Mouse (Mus musculus): ENCODE data around the gene Wdr45. TPM values are rescaled to one million over a fixed set of nuclear protein-coding genes. Genes with fewer than 3 reads are reported as not detected.
A peak's percentile ranks its signal among the peaks of the same experiment; 100 is the strongest.

The Wdr45 gene
- total RNA-seq, 2 experiments from 2014 or later = 32.4 to 37.1 TPM

- DNase-seq (ENCODE audit: low spot score) = no peak
Observed at GRCm38 (mm10) chrX:7763631-7764393, 49.7 kb downstream of the Wdr45 start.

- no peak for DNase-seq (ENCODE audit: low spot score)
Observed at GRCm38 (mm10) chrX:7764657-7765280, 50.6 kb downstream of the Wdr45 start.

- no peak for DNase-seq (ENCODE audit: low spot score)
Observed at GRCm38 (mm10) chrX:7765281-7765670, 51.1 kb downstream of the Wdr45 start.

- peak; percentile 42 for DNase-seq (ENCODE audit: low spot score)
Observed at GRCm38 (mm10) chrX:7765764-7766163, 51.6 kb downstream of the Wdr45 start.

GRCm38 (mm10) chrX:7769302-7770017, 55.3 kb downstream of the Wdr45 start:
- DNase-seq (ENCODE audit: low spot score) = no peak

- DNase-seq (ENCODE audit: low spot score) = no peak
Observed at GRCm38 (mm10) chrX:7772766-7773165, 58.6 kb downstream of the Wdr45 start.

- DNase-seq (ENCODE audit: low spot score) = no peak
Observed at GRCm38 (mm10) chrX:7775501-7776205, 61.5 kb downstream of the Wdr45 start.

GRCm38 (mm10) chrX:7776329-7777082, 62.4 kb downstream of the Wdr45 start:
- DNase-seq (ENCODE audit: low spot score) = peak; percentile 44

Other genes with a start within 250 kb of the Wdr45 start
- under 1 TPM in 1 of 2 experiments, not detected in 1; 0.11 TPM for gene Foxp3, start 140.7 kb upstream of the Wdr45 start, total RNA-seq (2021)
- 1 to 10 TPM; 3.1 to 3.9 TPM for gene Ppp1r3f, start 140.1 kb upstream of the Wdr45 start, total RNA-seq (2021)
- gene Ccdc22, start 108.8 kb upstream of the Wdr45 start, total RNA-seq (2021) = 10 to 100 TPM; 10.6 to 12.4 TPM
- not detected for gene Cacna1f, start 107.2 kb upstream of the Wdr45 start, total RNA-seq (2021)
- 1 to 10 TPM; 1.4 to 1.5 TPM for gene Syp, start 75.9 kb upstream of the Wdr45 start, total RNA-seq (2021)
- gene Prickle3, start 57.1 kb upstream of the Wdr45 start, total RNA-seq (2021) = 10 to 100 TPM; 10.8 to 26.5 TPM
- gene Plp2, start 42.9 kb upstream of the Wdr45 start, total RNA-seq (2021) = 10 to 100 TPM; 30.3 to 35.0 TPM
- gene Magix, start 33.1 kb upstream of the Wdr45 start, total RNA-seq (2021) = 10 to 100 TPM; 30.6 to 33.7 TPM
- gene Gpkow, start 17.2 kb upstream of the Wdr45 start, total RNA-seq (2021) = 10 to 100 TPM; 14.3 to 15.0 TPM
- under 1 TPM in 1 of 2 experiments, not detected in 1; 0.45 TPM for gene Gm45208, start 7.9 kb downstream of the Wdr45 start, total RNA-seq (2021)
- gene Praf2, start 14.1 kb downstream of the Wdr45 start, total RNA-seq (2021) = 1 to 10 TPM; 5.0 to 5.6 TPM
- under 1 TPM; 0.34 to 0.50 TPM for gene Ccdc120, start 36.6 kb downstream of the Wdr45 start, total RNA-seq (2021)
- gene Tfe3, start 48.2 kb downstream of the Wdr45 start, total RNA-seq (2021) = 1 to 10 TPM; 7.9 to 9.2 TPM
- 10 to 100 TPM; 16.7 to 19.5 TPM for gene Gripap1, start 75.4 kb downstream of the Wdr45 start, total RNA-seq (2021)
- under 1 TPM in 1 of 2 experiments, not detected in 1; 0.12 TPM for gene Kcnd1, start 108.0 kb downstream of the Wdr45 start, total RNA-seq (2021)
- 10 to 100 TPM; 14.6 to 17.1 TPM for gene Otud5, start 127.0 kb downstream of the Wdr45 start, total RNA-seq (2021)
- 1 to 10 TPM; 1.5 to 1.9 TPM for gene Pim2, start 163.9 kb downstream of the Wdr45 start, total RNA-seq (2021)
- gene Slc35a2, start 169.7 kb downstream of the Wdr45 start, total RNA-seq (2021) = 1 to 10 TPM; 7.7 to 9.5 TPM
- 10 to 100 TPM; 22.3 to 23.5 TPM for gene Pqbp1, start 184.9 kb downstream of the Wdr45 start, total RNA-seq (2021)
- 10 to 100 TPM; 42.7 to 47.6 TPM for gene Timm17b, start 185.0 kb downstream of the Wdr45 start, total RNA-seq (2021)
- not detected for gene Gm10491, start 193.5 kb downstream of the Wdr45 start, total RNA-seq (2021)
- not detected for gene Gm10490, start 195.2 kb downstream of the Wdr45 start, total RNA-seq (2021)
- not detected for gene Pcsk1n, start 205.5 kb downstream of the Wdr45 start, total RNA-seq (2021)
- gene Eras, start 214.3 kb downstream of the Wdr45 start, total RNA-seq (2021) = not detected
- 1 to 10 TPM; 3.6 to 5.0 TPM for gene Hdac6, start 233.6 kb downstream of the Wdr45 start, total RNA-seq (2021)